Mouse (Mus musculus) brain, embryonic 18.5 days (tissue): ENCODE data around the gene Olfr531.

Experiments
- DNase-seq: peaks from one replicate; pipeline ENCODE4 v3.0.0-alpha.2; 2012; ENCODE audit warnings: low read depth, low spot score

The Olfr531 gene

DNA sequence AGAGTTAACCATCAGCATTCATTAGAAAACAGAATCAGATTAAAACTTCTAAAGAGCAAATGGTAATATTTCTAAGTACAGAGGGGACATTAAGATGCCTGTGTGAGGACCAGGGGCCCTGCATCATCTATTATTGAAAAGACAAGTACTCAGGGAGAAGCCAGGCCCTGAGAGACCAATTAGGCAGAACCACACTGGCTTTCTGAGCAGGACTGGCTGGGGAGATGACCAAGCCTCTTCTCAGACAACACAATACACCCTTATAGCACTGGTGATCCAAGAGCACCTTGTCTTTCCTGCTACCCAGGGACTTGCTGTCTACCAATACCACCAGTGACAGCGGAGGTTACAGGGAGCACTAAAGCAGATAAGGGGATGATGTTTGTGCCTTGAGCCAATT, at the start of gene Olfr531:
TSS of gene Olfr531 (minus strand) at position 101 of the 400 bp plus-strand sequence.
- no peak for DNase-seq

DNA sequence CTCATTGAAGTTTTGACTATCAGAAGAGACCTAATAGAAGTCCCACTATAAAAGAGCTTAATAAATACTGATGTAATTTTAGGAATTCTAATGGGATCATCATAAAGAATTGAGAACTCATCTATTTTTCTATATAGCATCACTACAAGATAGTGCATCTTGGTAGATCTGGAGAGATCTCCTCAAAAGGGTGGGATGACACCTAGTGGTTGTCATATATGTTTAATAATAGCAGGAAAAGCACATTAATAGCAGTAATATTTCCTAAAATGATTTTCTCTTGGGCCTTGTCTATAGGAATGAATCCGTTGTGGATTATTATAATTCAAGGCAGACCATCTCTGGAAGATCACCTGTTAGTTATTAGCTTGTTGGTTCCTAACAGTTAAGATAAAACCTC, 40.4 kb upstream of the Olfr531 start:
- no peak for DNase-seq

DNA sequence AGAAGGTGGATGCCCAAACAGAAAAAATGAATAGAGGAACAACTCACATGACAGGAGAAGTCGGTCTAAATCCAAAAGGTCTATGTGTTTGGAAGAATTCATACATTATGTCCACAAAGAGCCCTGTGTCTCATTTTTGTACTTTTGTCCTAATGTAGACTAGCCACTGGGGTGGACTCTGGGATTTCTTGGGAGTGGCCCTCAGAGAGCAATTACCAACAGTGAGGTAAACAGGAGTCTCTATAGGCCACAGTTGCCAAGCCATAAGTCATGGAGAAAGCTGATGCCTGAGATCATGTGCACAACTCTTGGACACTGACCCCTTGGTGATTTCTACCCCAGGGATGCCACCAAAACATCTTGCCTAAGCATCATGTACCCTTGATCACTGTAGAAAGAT, 18.8 kb upstream of the Olfr531 start, which contains the start of gene Olfr532:
TSS of gene Olfr532 (minus strand) at position 101 of the 400 bp plus-strand sequence.
- DNase-seq, result no peak

DNA sequence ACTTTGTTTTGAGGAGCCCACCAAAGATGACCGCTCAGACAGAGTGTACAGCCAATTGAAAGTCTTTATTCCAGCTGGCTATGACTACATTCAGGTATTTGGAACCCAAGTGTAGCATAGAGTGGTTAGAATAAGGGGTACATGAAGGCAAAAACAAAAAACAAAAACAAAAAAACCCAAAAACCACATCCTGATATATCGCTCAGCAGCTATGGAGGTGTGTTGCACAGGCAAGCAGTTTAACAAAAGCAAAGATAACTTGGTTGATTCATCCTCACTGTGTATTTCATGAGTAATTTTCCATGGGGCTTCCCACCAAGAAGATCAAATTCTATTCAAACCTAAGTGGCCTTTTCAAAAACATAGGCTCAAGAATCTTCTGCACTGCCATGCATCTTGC, 25.8 kb downstream of the Olfr531 start:
- DNase-seq, result no peak

DNA sequence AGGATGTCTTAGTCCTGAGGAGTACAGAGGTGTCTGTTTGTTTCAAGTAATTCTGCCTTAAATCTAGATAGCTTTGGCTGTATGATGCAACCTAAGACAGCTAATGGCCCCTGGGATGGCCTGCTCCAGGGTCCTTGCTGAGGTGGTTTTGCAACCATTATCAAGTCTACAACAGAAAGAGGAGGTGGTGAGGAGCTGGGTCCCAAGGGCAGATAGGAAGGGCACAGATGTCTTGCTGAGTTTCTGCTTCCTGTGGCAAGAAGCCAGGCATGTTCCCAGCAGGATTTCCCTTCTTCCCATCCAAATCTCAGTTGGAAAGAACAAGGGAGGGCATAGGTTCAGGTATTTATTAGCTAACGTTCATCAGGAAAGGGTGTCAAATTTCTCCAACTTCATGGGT, 26.5 kb downstream of the Olfr531 start, which contains the start of gene Olfr530:
TSS of gene Olfr530 (minus strand) at position 101 of the 400 bp plus-strand sequence.
- DNase-seq, result no peak

DNA sequence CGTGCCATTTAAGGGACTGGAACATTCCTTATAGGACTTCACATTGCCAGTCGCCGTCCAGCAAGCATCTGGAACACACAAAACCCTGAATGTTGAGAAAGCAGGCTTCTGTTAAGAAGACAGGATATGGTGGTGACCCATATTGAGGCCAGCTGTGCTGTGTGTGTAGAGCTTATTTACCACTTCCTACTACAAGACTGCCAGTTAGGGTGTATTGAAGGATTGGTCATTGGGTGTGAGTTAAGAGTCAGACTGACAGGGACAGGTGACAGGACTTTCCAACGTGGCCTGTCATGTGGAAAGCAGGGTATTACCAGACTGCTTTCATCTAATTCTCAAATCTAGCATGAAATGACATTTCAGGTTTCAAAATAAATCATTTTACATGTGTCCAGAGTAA, 28.4 kb downstream of the Olfr531 start:
- no peak for DNase-seq

DNA sequence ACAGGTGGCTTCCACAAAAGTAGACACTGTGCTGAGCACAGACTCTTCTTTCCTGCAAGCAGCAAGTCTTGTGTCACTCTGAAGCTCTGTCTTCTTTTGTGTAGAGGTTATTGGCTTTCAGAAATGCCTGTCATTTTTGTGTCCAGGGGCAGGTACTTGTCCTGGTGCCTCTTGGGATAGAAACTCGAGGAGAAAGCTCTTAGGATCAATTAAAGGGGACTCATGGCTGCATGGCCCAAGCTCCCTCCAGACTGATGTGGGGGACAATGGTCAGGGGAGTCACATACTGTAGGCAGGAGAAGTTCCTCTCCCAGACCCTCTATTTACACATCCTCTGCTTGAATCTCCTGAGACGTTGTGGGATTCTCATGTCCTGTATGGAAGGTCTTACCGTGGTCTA, 41.1 kb downstream of the Olfr531 start, which contains the start of gene Olfr60:
TSS of gene Olfr60 (minus strand) at position 101 of the 400 bp plus-strand sequence.
- DNase-seq, result no peak
